Mouse (Mus musculus) neural tube, postnatal 0 days (tissue): ENCODE measurements around the gene Lrcol1. TPM values are rescaled to one million over a fixed set of nuclear protein-coding genes. Genes with fewer than 3 reads are reported as not detected.

Experiments used
- polyA plus RNA-seq: library from polyadenylated mRNA; unstranded; fragments of >200 nt; fragmentation: Nextera tagmentation; extraction: Ambion mirVana; gene quantifications from 2 replicates; pipeline ENCODE4 v1.2.1, GENCODE M21; 2015

Lrcol1 gene
- polyA plus RNA-seq: 0.47 TPM in 1 of 2 replicates, not detected in the other

DNA sequence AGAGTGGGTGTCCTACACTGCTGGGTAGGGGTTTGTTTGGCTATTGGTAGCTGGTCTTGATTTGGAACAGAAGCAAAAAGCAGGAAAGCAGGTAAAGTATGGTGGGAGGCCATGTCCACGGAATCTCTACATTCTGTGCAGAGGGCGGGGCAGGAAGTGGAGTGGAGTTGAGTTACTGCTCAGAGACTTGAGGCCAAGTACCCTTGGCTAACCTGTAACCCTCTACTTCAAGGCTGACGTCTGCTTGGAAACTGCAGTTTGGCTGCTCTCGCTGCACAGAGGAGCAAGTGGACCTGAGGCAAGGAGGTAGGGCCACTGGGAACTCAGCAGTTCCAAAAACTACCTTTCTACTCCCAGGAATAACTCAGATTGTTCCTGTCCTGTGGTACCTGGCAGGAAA, at the start of gene Lrcol1:
Gene Lrcol1, plus strand, starts transcription at position 207 of the 400 bp plus-strand sequence.

GRCm38 (mm10) chr5:110342648-110343284, 1.8 kb upstream of the Lrcol1 start, which contains the start of gene P2rx2:
Gene P2rx2 (minus strand): TSS chr5:110343212.

Other genes with a start within 250 kb of the Lrcol1 start
- gene Plcxd1, start 244.8 kb upstream of the Lrcol1 start, polyA plus RNA-seq: 9.1 and 9.2 TPM in 2 replicates
- gene Gtpbp6, start 236.5 kb upstream of the Lrcol1 start, polyA plus RNA-seq: 63.0 and 73.9 TPM in 2 replicates
- 14.4 and 14.7 TPM in 2 replicates for gene Zfp605, start 234.6 kb upstream of the Lrcol1 start, polyA plus RNA-seq
- gene Chfr, start 208.9 kb upstream of the Lrcol1 start, polyA plus RNA-seq: 46.6 and 53.5 TPM in 2 replicates
- gene Golga3, start 168.0 kb upstream of the Lrcol1 start, polyA plus RNA-seq: 17.1 and 17.5 TPM in 2 replicates
- 20.0 and 22.5 TPM in 2 replicates for gene Ankle2, start 113.7 kb upstream of the Lrcol1 start, polyA plus RNA-seq
- 91.6 and 96.7 TPM in 2 replicates for gene Pgam5, start 74.8 kb upstream of the Lrcol1 start, polyA plus RNA-seq
- gene Pxmp2, start 58.5 kb upstream of the Lrcol1 start, polyA plus RNA-seq: 24.0 and 30.3 TPM in 2 replicates
- gene Pole, start 58.4 kb upstream of the Lrcol1 start, polyA plus RNA-seq: 3.4 and 4.6 TPM in 2 replicates
- 10.4 and 12.5 TPM in 2 replicates for gene P2rx2, start 1.5 kb upstream of the Lrcol1 start, polyA plus RNA-seq
- 19.2 and 22.6 TPM in 2 replicates for gene Fbrsl1, start 103.8 kb downstream of the Lrcol1 start, polyA plus RNA-seq
- gene Galnt9, start 199.6 kb downstream of the Lrcol1 start, polyA plus RNA-seq: 24.4 and 25.3 TPM in 2 replicates